Mouse (Mus musculus): ENCODE measurements at regions not wholly inside any gene's neighbourhood (a gene's known extent, or its start where the extent isn't known, plus 50 kb on each side); places are given as distances from the start of the nearest gene placed in this dataset.

DNA sequence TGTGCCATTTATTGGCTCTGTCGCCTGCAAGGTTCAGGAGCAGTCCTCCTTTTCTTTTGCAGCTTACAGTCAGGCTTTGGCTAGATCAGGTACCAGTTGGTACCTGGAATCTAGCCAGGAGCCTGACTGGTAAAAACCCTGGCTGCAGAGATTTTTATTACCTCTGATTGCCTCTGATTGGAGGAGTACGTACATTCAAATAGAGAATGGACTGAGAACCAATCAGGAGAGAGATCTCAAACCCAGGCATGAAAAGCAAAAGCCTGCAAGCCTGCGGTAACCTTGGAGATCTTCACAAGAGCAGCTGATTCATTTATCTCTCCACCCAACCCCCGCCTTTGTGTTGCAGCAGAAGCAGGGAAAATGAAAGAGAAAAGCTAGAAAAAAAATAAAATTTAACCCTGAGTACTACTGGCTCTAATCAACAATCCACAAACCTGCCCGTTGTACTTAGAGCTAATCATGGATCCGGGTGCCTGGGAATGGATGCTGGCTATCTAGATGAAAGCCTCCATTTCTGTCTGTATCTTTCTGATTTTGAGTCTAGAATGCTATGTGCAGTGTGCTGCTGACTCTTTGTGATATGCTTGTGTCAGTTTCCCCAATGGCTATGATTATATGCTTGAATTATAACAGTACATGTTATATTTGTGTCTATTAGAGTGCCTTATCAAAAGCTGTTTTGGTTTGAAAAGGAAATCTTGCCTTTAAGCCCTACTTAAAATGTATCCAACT is 406.2 kb upstream of the Ndn start:
- peak; percentile 81 to 84 for DNase-seq

- DNase-seq, result peak; percentile 96
These were observed 364.0 kb upstream of the Ndn start for GRCm38 (mm10) chr7:61982203-61982932.

GRCm38 (mm10) chr7:62026635-62027034 is 319.7 kb upstream of the Ndn start:
- no peak for DNase-seq

GRCm38 (mm10) chr7:62045743-62046451 is 300.5 kb upstream of the Ndn start:
- peak; percentile 76 for DNase-seq

GRCm38 (mm10) chr7:62046452-62046809 is 299.9 kb upstream of the Ndn start:
- no peak for DNase-seq

GRCm38 (mm10) chr7:62078607-62079006 is 267.8 kb upstream of the Ndn start:
- peak; percentile 73 to 78 for DNase-seq

DNA sequence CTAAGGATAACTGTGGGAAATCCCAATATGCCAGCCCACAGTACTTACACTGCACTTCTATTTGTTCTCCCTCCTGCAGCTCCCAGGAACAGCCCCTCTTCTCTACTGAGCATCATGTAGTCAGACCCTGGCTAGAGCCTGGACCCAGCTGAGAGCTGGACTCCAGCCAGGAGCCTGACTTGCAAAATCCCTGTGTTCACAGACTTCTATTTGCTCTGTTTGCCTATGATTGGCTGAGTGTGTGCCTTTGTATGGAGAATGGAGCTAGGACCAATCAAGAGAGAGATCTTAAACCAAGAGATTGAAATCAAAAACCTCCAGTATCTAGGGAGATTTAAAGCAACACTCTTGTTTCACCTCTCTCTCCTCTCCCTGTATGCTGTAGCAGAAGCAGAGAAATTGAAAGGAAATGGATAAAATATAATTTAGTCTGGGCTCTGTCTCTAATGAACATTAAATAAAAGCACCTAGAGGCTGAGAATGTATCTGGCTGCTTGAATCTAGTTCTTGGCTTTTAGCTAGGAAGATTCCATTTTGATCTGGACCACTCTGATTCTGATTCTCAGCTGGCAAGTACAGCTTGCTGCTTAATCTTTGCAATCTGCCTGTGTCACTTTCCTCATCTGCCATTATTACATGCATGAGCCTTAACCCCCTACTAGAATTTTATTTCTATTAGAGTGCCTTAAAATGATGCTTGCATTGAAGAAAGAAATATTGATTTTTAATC is 261.1 kb upstream of the Ndn start:
- DNase-seq, result peak; percentile 82 to 86

Data from cerebellum, postnatal 14 days (tissue).